Mouse (Mus musculus) lung, postnatal 0 days (tissue): Measurements from ENCODE around the gene Relt.

ENCODE experiments used
- CTCF ChIP-seq: IDR thresholded peaks from 2 replicates; pipeline ENCODE4 v1.5.1; 2016; ENCODE audit warnings: antibody characterized with exemption, mild to moderate bottlenecking
- EP300 ChIP-seq: IDR thresholded peaks from 2 replicates; pipeline ENCODE4 v1.6.1; 2016; ENCODE audit warnings: antibody characterized with exemption, mild to moderate bottlenecking, control low read depth

DNA sequence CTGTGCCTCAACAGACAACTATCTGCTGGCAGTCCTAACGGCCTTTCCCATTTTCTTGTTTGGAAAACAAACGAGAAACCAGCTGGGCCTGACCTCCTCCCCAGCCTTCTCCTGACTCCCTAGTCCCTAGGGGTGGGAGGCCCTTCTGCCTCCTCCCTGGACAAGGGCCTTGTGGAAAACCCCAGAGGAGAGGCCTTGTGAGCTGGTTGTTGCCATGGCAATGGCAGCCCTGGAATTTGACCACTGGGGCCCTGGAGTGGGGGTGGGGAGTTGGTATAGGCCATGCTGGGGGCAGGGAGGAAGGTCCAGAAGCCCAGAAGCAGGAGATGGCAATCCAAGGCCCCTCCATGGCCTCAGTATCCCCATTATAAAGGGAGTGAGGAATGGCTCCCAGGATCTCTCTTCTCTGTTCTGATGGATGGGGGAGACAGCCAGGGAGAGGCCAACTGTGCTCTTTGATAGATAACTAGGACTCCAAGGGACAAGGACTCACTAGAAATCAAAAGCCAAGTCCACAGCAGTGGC, 48.1 kb upstream of the Relt start:
- TF ChIP-seq CTCF, result no peak
- no peak for TF ChIP-seq EP300
